Mouse (Mus musculus): ENCODE data around the gene Fam120b.

The Fam120b gene

DNA sequence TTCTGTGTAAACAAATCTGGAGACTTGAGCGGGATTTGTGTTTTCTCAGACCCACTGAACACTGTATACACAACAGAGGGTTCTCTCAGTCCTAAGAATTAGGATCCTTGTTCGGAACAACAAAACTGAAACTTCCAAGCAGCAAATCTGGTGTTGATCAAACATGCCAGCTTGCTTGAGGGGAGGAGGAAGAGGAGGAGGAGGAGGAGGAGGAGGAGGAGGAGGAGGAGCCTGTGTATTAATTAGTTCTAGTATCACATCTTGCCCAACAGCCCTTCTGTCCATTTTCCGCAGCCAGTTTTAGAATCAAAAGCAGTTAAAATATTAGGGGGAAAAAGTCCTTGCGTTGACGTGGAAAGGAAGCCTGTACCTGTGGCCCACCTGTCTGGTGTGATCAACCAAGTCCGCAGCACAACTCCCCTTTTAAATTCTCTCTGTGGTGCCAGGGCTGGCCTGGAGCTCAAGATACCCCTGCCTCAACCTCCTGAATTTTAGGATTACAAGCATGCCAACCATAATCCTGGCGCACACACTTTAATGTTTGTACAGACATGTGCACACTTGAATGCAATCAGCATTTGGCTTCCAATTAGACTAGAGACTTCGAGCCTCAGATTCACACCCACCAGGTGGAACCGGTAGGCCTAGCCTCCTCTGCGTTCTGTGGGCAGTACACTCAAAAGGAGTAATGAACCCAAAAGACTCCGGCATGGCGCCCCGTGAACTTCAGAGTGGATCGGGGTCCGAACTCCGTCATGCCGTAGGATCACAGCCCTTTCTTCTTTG is 16.1 kb upstream of the Fam120b start:
- no peak for DNase-seq (ENCODE audit: low read depth)

- DNase-seq (ENCODE audit: low read depth): peak; percentile 16
Measured at GRCm38 (mm10) chr17:15380641-15381051, 15.4 kb upstream of the Fam120b start.

GRCm38 (mm10) chr17:15381092-15381860 is 14.7 kb upstream of the Fam120b start:
- DNase-seq (ENCODE audit: low read depth): no peak

- DNase-seq (ENCODE audit: low read depth): no peak
Measured at GRCm38 (mm10) chr17:15381869-15382660, 13.9 kb upstream of the Fam120b start.

DNA sequence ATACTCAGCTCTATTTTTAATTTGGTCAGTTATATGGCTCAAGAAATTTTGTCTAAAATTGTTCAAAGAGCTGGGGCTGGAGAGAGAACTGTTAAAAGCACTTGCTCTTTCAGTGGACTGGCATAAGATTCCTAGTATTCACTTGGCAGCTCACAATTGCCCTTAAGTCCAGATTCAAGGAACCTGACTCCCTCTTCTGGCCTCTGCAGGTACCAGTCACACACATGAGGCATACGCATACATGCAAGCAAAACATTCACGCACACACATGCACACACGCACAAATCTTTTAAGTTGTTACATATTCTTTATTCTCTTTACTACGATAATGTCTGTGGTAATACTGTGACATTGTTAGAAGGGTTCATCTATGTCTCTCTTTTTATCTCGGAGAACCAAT is 12.6 kb upstream of the Fam120b start:
- DNase-seq (ENCODE audit: low read depth): no peak

GRCm38 (mm10) chr17:15388892-15389291 is 7.1 kb upstream of the Fam120b start:
- no peak for DNase-seq (ENCODE audit: low read depth)

- no peak for DNase-seq (ENCODE audit: low read depth)
Measured at GRCm38 (mm10) chr17:15389356-15389755, 6.6 kb upstream of the Fam120b start.

GRCm38 (mm10) chr17:15401716-15402115 is 5.7 kb downstream of the Fam120b start:
- no peak for DNase-seq (ENCODE audit: low read depth)

DNA sequence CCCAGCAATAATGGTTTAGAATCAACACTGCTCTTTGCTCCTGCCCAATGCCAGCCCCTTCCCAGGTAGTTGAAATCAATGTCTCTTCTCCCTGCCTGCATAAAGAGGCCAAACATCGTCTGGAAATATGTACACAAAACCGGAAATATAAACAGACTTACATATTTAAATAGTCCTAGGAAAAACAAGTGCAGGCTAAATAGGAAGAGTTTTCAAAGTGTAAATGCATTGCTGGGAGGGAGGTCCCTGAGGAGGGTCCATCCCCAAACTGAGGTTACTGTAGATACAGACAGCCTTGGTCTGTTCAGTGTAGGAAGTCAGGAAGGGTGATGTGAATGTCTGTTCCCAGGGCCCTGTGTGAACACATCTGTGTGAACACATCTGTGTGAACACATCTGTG is 10.6 kb downstream of the Fam120b start:
- no peak for DNase-seq (ENCODE audit: low read depth)

- DNase-seq (ENCODE audit: low read depth): no peak
Measured at GRCm38 (mm10) chr17:15409261-15409660, 13.3 kb downstream of the Fam120b start.

- no peak for DNase-seq (ENCODE audit: low read depth)
Measured at GRCm38 (mm10) chr17:15410861-15411260, 14.9 kb downstream of the Fam120b start.

DNA sequence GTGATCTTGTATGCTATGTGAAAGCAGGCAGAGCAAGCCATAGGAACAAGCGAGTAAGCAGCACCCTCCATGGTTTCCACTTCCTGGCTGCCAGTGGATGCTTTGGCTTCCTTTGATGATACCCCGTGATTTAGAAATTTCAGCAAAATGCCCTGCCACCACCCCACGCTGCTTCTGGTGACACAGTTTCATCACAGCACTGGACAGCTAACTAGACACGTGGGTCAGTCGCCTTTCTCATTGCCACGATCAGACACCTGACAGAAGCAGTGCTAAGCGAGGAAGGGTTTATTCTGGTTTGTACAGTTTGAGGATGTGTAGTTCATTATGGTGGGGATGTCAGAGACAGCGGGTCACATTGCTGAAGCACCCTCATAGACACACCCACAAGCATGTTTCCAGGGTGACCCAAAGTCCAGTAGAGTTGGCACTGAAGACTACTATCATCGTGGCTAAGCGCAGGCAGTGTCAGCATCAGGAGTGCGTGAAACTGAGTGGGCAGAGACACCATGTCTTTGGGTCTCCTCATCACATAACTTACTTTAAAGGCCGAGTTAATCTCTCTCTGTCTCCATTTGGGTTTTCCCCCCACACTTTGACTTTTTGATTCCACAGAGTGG is 20.7 kb downstream of the Fam120b start:
- no peak for DNase-seq (ENCODE audit: low read depth)

- no peak for DNase-seq (ENCODE audit: low read depth)
Measured at GRCm38 (mm10) chr17:15419534-15419933, 23.5 kb downstream of the Fam120b start.

- no peak for DNase-seq (ENCODE audit: low read depth)
Measured at GRCm38 (mm10) chr17:15420021-15420603, 24.1 kb downstream of the Fam120b start.

- no peak for DNase-seq (ENCODE audit: low read depth)
Measured at GRCm38 (mm10) chr17:15421446-15421845, 25.4 kb downstream of the Fam120b start.

DNA sequence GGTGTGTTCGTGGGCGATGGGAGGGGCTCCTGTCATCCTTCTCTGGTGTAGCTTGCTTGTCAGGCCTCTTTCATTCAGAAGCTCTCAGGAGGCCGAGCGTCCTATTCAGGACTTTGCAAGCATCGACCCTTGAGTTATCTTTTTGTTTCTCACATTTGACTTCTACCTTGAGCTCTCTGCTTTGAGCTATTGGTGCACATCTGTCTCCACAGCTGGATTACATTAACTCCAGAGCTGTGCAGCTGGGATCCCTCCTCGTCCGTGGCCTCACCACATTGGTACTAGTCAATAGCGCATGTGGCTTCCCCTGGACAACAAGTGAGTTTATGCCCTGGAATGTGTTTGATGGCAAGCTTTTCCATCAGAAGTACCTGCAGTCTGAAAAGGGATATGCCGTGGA is 26.7 kb downstream of the Fam120b start:
- DNase-seq (ENCODE audit: low read depth): no peak

- DNase-seq (ENCODE audit: low read depth): no peak
Measured at GRCm38 (mm10) chr17:15423080-15423765, 27.2 kb downstream of the Fam120b start.

- DNase-seq (ENCODE audit: low read depth): no peak
Measured at GRCm38 (mm10) chr17:15425931-15426330, 29.9 kb downstream of the Fam120b start.

DNA sequence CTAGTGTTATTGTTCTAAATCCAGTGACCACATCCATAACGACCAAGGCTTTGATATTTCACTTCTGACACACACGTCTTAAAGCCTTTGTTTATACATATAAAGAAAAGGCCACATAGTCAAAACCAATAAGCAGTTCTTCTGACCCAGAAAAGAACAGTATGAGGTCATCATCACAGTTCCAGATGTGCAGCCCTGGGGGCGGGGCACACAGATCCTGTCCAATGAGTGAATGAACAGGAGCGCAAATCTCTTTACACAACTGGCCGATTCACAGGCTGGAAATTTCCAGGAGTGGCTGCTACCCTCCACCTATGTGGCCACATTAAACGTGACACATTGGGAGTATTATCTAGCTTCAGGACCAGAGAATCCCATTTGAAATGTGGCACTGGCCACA is 33.4 kb downstream of the Fam120b start:
- DNase-seq (ENCODE audit: low read depth): no peak

DNA sequence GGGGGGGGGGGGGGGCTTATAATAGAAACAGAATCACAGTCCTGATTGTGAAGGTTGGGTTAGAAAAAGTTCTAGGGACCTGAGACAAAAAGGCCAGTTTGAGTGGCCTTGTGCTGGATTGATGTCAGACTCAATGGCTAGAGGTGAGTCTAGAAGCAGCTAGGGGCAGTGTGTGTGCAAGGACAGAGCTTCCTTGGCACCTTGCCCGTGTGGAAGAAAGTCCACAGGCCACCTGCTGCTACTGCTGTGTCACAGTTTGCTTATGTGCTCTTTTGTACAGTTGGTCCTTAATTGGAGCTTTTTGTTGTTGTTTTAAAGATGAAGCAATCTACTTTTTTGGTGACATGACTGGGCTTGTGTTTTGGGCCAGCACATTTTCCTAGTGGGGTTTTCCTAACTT is 33.9 kb downstream of the Fam120b start:
- DNase-seq (ENCODE audit: low read depth): no peak

- no peak for DNase-seq (ENCODE audit: low read depth)
Measured at GRCm38 (mm10) chr17:15431021-15431514, 35.1 kb downstream of the Fam120b start.
